Mouse (Mus musculus) gastrocnemius, adult 2 months (tissue): ENCODE measurements at regions not wholly inside any gene's neighbourhood (a gene's known extent, or its start where the extent isn't known, plus 50 kb on each side); places are given as distances from the start of the nearest gene placed in this dataset.
A peak's percentile ranks its signal among the peaks of the same experiment; 100 is the strongest.

ENCODE experiments used
- DNase-seq: peaks from one replicate; pipeline ENCODE4 v3.0.0; 2022
- H3K27ac ChIP-seq: fragments of 200-600 bp; 2 replicates; pipeline ENCODE4 v1.8.1; 2022; ENCODE audit warnings: mild to moderate bottlenecking
- H3K4me3 ChIP-seq: fragments of 200-600 bp; 2 replicates; pipeline ENCODE4 v1.8.1; 2022; ENCODE audit warnings: mild to moderate bottlenecking, moderate library complexity
- CTCF ChIP-seq: fragments of 200-600 bp; IDR thresholded peaks from 2 replicates; pipeline ENCODE4 v1.8.1; 2022; ENCODE audit warnings: antibody characterized with exemption, mild to moderate bottlenecking, moderate library complexity
- intact Hi-C: fragments of 180-260 bp; cut with DNase I; formaldehyde crosslinking; loops from one replicate; pipeline ENCODE4 v1.15.1; 2025

DNA sequence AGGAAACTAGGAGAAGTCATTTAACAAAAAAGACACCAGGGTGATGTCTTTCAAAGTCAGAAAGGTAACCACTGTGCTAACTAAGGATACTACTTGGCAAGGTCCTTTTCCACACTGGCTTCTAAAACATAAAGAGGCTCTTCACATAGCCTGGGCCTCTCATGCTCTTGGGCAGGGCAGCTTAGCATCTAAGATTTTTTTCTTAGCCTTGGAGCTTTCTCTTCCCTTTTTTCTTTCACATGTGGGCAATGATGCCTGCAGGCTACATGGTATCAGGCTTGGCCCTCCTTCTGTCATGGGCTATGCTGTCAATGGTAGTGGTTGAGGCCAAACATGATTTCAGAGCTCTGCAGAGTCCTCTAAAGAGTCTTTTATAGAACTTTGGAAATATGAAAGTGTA is 60.6 kb downstream of the Serpinb6d start:
- TF ChIP-seq CTCF: no peak
- no peak overlapping the region for H3K4me3 ChIP-seq
- H3K27ac ChIP-seq: no peak overlapping the region
- intact Hi-C loops: no loop called here
- no peak for DNase-seq

DNA sequence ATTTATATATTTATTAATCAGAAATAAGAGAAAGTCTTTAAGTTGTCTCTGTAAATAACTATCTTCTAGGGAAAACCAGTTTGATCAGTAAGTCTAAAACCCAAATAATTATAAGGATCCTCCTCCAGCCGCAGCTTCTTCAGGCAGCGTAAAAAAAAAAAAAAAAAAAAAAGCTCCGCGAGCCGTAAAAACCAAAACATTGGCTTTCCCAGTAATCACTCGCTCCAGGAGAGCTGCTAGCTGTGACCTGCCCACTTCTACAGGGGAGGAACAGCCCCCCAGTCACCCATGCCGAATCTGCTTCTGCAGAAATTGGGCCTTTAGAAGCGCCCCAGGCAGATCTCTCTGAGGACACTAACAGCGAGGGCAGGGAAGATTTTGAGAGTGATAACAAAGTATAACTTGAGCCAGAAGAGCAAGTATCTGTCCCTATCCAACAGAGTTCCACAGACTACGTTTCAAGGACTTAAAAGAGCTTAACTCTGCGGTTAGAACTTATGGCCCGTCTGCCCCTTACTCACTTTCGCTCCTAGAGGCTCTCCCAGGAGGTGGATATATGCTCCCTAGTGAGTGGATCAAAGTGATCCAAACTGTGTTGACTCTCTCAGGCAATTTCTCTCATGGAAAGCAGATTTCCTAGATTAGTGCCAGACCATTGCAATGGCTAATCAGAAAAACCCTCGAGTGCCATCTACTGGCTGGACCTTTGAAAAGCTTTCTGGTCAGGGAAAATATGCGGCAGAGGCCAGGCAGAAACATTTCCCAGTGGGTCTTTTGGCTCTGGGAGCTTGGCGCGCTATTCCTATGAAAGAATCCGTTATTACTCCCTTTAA is 80.7 kb downstream of the Serpinb6e start:
- TF ChIP-seq CTCF: peak; percentile 51
- Histone ChIP-seq H3K27ac (peak overlapping the region; percentile 63), H3K4me3 (peak overlapping the region; percentile 69)
- peak; percentile 53 for DNase-seq
- intact Hi-C loops: no loop called here

DNA sequence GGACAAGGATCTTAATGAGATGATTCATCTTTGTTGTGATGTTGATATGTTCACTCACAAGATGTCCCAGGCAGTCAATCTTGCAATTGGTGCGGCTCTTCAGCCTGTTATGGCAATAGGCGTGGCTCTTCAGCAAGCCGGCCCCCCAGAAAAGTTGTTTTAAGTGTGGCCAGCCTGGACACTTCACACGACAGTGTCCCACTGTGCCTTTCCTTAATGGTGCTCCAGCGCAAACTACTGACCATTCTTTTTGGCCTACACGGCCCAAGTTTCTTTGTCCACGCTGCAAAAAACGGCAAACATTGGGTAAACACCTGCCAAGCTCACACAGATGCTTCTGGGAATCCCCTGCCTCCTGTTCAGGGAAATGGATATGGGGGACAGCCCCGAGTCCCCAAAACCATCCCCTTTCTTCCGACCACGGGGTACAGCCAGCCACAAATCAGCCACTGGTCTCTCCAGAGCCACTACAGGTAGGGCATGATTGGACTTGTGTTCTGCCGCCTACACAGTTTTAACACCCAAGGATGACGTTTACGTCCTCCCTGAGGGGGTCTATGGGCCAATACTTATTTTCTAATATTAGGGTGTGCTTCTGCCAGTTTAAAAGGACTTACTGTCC is 79.8 kb downstream of the Serpinb6e start:
- no peak for TF ChIP-seq CTCF
- intact Hi-C loops: no loop called here

More for the DNA sequence above, 79.8 kb downstream of the Serpinb6e start:
- H3K27ac ChIP-seq: no peak overlapping the region
- H3K4me3 ChIP-seq: no peak overlapping the region
- DNase-seq: no peak
